Mouse (Mus musculus): ENCODE results near the gene Aurkb. TPM values are rescaled to one million over a fixed set of nuclear protein-coding genes. Genes with fewer than 3 reads are reported as not detected.
A peak's percentile ranks its signal among the peaks of the same experiment; 100 is the strongest.

Aurkb gene
- polyA plus RNA-seq, 1 experiment from 2014 or later: 215 TPM

- Histone ChIP-seq H3K36me3 (replicated peaks) (no peaks in the 10 kb centered on the region), H3K4me1 (peaks cover 54% of the 10 kb centered on the region), H3K9me3 (no peaks in the 10 kb centered on the region), H3K27ac (replicated peaks) (peak overlapping the region; percentile 96), H3K4me3 (peak overlapping the region; percentile 75), H3K27me3 (replicated peaks; ENCODE audit: low read depth, poor library complexity, severe bottlenecking) (no peaks in the 10 kb centered on the region)
- no peak for DNase-seq (ENCODE audit: low spot score)
- 21% methylated on average over 9 of the region's 9 CpGs for WGBS
Measured at GRCm38 (mm10) chr11:69071262-69071661, 25.8 kb downstream of the Aurkb start.

- peak overlapping the region; percentile 75 for H3K4me3 ChIP-seq
- H3K36me3 ChIP-seq (replicated peaks): no peaks in the 10 kb centered on the region
- H3K27ac ChIP-seq (replicated peaks): peak overlapping the region; percentile 95; the same call in 1 of the 2 replicates
- H3K9me3 ChIP-seq: no peaks in the 10 kb centered on the region
- no peak for DNase-seq (ENCODE audit: low spot score)
- H3K27me3 ChIP-seq (replicated peaks; ENCODE audit: low read depth, poor library complexity, severe bottlenecking): no peaks in the 10 kb centered on the region
- H3K4me1 ChIP-seq: peaks cover 44% of the 10 kb centered on the region
- WGBS: 86% methylated on average over 11 of the region's 11 CpGs
Measured at GRCm38 (mm10) chr11:69072234-69072633, 26.8 kb downstream of the Aurkb start.

GRCm38 (mm10) chr11:69072666-69073064 lies 27.2 kb downstream of the Aurkb start:
- H3K36me3 ChIP-seq (replicated peaks): no peaks in the 10 kb centered on the region
- WGBS: 14% methylated on average over 9 of the region's 9 CpGs
- no peak for DNase-seq (ENCODE audit: low spot score)
- H3K27me3 ChIP-seq (replicated peaks; ENCODE audit: low read depth, poor library complexity, severe bottlenecking): no peaks in the 10 kb centered on the region
- H3K27ac ChIP-seq (replicated peaks): peak overlapping the region; percentile 95
- H3K9me3 ChIP-seq: no peaks in the 10 kb centered on the region
- H3K4me3 ChIP-seq: peak overlapping the region; percentile 75
- H3K4me1 ChIP-seq: peaks cover 40% of the 10 kb centered on the region

- Histone ChIP-seq H3K9me3 (no peaks in the 10 kb centered on the region), H3K27ac (replicated peaks) (peak overlapping the region; percentile 95), H3K27me3 (replicated peaks; ENCODE audit: low read depth, poor library complexity, severe bottlenecking) (no peaks in the 10 kb centered on the region), H3K4me1 (peaks cover 39% of the 10 kb centered on the region), H3K36me3 (replicated peaks) (no peaks in the 10 kb centered on the region), H3K4me3 (peak overlapping the region; percentile 75)
- peak; percentile 84 for DNase-seq (ENCODE audit: low spot score)
- 0% methylated on average over 14 of the region's 14 CpGs for WGBS
Measured at GRCm38 (mm10) chr11:69073065-69073888, 27.8 kb downstream of the Aurkb start.

GRCm38 (mm10) chr11:69073951-69074775 lies 28.7 kb downstream of the Aurkb start:
- Histone ChIP-seq H3K9me3 (no peaks in the 10 kb centered on the region), H3K4me3 (peak overlapping the region; percentile 75), H3K36me3 (replicated peaks) (no peaks in the 10 kb centered on the region), H3K27ac (replicated peaks) (peak overlapping the region; percentile 95), H3K27me3 (replicated peaks; ENCODE audit: low read depth, poor library complexity, severe bottlenecking) (no peaks in the 10 kb centered on the region), H3K4me1 (peaks cover 45% of the 10 kb centered on the region)
- DNase-seq (ENCODE audit: low spot score): no peak
- WGBS: 42% methylated on average over 6 of the region's 6 CpGs

- Histone ChIP-seq H3K27ac (replicated peaks) (peak overlapping the region; percentile 69; the same call in 1 of the 2 replicates), H3K4me1 (peaks cover 42% of the 10 kb centered on the region), H3K27me3 (replicated peaks; ENCODE audit: low read depth, poor library complexity, severe bottlenecking) (no peaks in the 10 kb centered on the region), H3K9me3 (no peaks in the 10 kb centered on the region), H3K36me3 (replicated peaks) (no peaks in the 10 kb centered on the region), H3K4me3 (no peak overlapping the region; the same call in 1 of the 2 replicates)
- no peak for DNase-seq (ENCODE audit: low spot score)
- 47% methylated on average over 2 of the region's 2 CpGs for WGBS
Measured at GRCm38 (mm10) chr11:69074776-69075069, 29.3 kb downstream of the Aurkb start.

- Histone ChIP-seq H3K4me3 (no peak overlapping the region), H3K27me3 (replicated peaks; ENCODE audit: low read depth, poor library complexity, severe bottlenecking) (no peaks in the 10 kb centered on the region), H3K36me3 (replicated peaks) (no peaks in the 10 kb centered on the region), H3K27ac (replicated peaks) (no peak overlapping the region), H3K4me1 (peaks cover 39% of the 10 kb centered on the region), H3K9me3 (no peaks in the 10 kb centered on the region)
- no peak for DNase-seq (ENCODE audit: low spot score)
- WGBS: 46% methylated on average over 9 of the region's 9 CpGs
Measured at GRCm38 (mm10) chr11:69075764-69076479, 30.5 kb downstream of the Aurkb start.

GRCm38 (mm10) chr11:69076572-69076971 lies 31.1 kb downstream of the Aurkb start:
- WGBS: 78% methylated on average over 5 of the region's 5 CpGs
- H3K9me3 ChIP-seq: no peaks in the 10 kb centered on the region
- no peak overlapping the region for H3K4me3 ChIP-seq
- no peak overlapping the region for H3K27ac ChIP-seq (replicated peaks)
- DNase-seq (ENCODE audit: low spot score): no peak
- H3K36me3 ChIP-seq (replicated peaks): no peaks in the 10 kb centered on the region
- no peaks in the 10 kb centered on the region for H3K27me3 ChIP-seq (replicated peaks; ENCODE audit: low read depth, poor library complexity, severe bottlenecking)
- H3K4me1 ChIP-seq: peaks cover 33% of the 10 kb centered on the region

- Histone ChIP-seq H3K4me1 (peaks cover 25% of the 10 kb centered on the region), H3K27me3 (replicated peaks; ENCODE audit: low read depth, poor library complexity, severe bottlenecking) (no peaks in the 10 kb centered on the region), H3K4me3 (no peak overlapping the region), H3K27ac (replicated peaks) (no peak overlapping the region), H3K9me3 (no peaks in the 10 kb centered on the region), H3K36me3 (replicated peaks) (no peaks in the 10 kb centered on the region)
- no peak for DNase-seq (ENCODE audit: low spot score)
- WGBS: 88% methylated on average over 9 of the region's 9 CpGs
Measured at GRCm38 (mm10) chr11:69077316-69077715, 31.9 kb downstream of the Aurkb start.

- no peak overlapping the region for H3K27ac ChIP-seq (replicated peaks)
- WGBS: 74% methylated on average over 6 of the region's 6 CpGs
- no peak overlapping the region for H3K4me3 ChIP-seq
- H3K9me3 ChIP-seq: no peaks in the 10 kb centered on the region
- no peaks in the 10 kb centered on the region for H3K27me3 ChIP-seq (replicated peaks; ENCODE audit: low read depth, poor library complexity, severe bottlenecking)
- DNase-seq (ENCODE audit: low spot score): no peak
- no peaks in the 10 kb centered on the region for H3K36me3 ChIP-seq (replicated peaks)
- H3K4me1 ChIP-seq: peaks cover 20% of the 10 kb centered on the region
Measured at GRCm38 (mm10) chr11:69078041-69078440, 32.6 kb downstream of the Aurkb start.

GRCm38 (mm10) chr11:69078805-69079438 lies 33.5 kb downstream of the Aurkb start:
- DNase-seq (ENCODE audit: low spot score): no peak
- Histone ChIP-seq H3K9me3 (no peaks in the 10 kb centered on the region), H3K4me1 (peaks cover 19% of the 10 kb centered on the region), H3K36me3 (replicated peaks) (no peaks in the 10 kb centered on the region), H3K4me3 (0 out of 2 replicates have a peak overlapping the region, but pooled peaks have one; percentile 0), H3K27me3 (replicated peaks; ENCODE audit: low read depth, poor library complexity, severe bottlenecking) (no peaks in the 10 kb centered on the region), H3K27ac (replicated peaks) (no peak overlapping the region)
- 75% methylated on average over 5 of the region's 5 CpGs for WGBS
